Mouse (Mus musculus): ENCODE data around the gene Ece2.

The Ece2 gene

GRCm38 (mm10) chr16:20690774-20691173 is 61.1 kb downstream of the Ece2 start:
- no peak for DNase-seq (ENCODE audit: low read depth)

GRCm38 (mm10) chr16:20691617-20692016 is 62.0 kb downstream of the Ece2 start:
- DNase-seq (ENCODE audit: low read depth) = no peak

- DNase-seq (ENCODE audit: low read depth) = no peak
These were observed 62.8 kb downstream of the Ece2 start for GRCm38 (mm10) chr16:20692241-20692965.

GRCm38 (mm10) chr16:20693111-20693701 is 63.6 kb downstream of the Ece2 start, which contains the start of gene Fam131a:
TSS of gene Fam131a (plus strand) at chr16:20693241.
- DNase-seq (ENCODE audit: low read depth) = peak; percentile 66

- no peak for DNase-seq (ENCODE audit: low read depth)
These were observed 65.2 kb downstream of the Ece2 start for GRCm38 (mm10) chr16:20694781-20695180.

GRCm38 (mm10) chr16:20695622-20696323 is 66.1 kb downstream of the Ece2 start:
- no peak for DNase-seq (ENCODE audit: low read depth)
